Mouse (Mus musculus) ovary, postnatal 10 days (tissue): ENCODE results near the gene Klrg2.
"Not testable (repeated sequence)": the region's sequence is repeated elsewhere in the genome, so short reads cannot be mapped to it uniquely, and the experiment has no call there.

Experiments
- DNase-seq: peaks from one replicate; pipeline ENCODE4 v3.0.0; 2022; ENCODE audit warnings: low spot score

Gene Klrg2

GRCm38 (mm10) chr6:38636852-38637618 is at the start of gene Klrg2:
Klrg2 (minus strand) TSS chr6:38637242.
- peak; percentile 17 for DNase-seq

GRCm38 (mm10) chr6:38682532-38682931 is 45.5 kb upstream of the Klrg2 start:
- DNase-seq, result no peak

- DNase-seq, result no peak
Measured at GRCm38 (mm10) chr6:38677629-38678028, 40.6 kb upstream of the Klrg2 start.

- no peak for DNase-seq
Measured at GRCm38 (mm10) chr6:38676723-38677122, 39.7 kb upstream of the Klrg2 start.

GRCm38 (mm10) chr6:38676217-38676616 is 39.2 kb upstream of the Klrg2 start:
- DNase-seq, result no peak

- no peak for DNase-seq
Measured at GRCm38 (mm10) chr6:38672011-38672410, 35.0 kb upstream of the Klrg2 start.

GRCm38 (mm10) chr6:38671270-38671669 is 34.2 kb upstream of the Klrg2 start:
- no peak for DNase-seq

GRCm38 (mm10) chr6:38670488-38670887 is 33.4 kb upstream of the Klrg2 start:
- DNase-seq, result not testable (repeated sequence)

GRCm38 (mm10) chr6:38669580-38669979 is 32.5 kb upstream of the Klrg2 start:
- no peak for DNase-seq

- peak; percentile 17 for DNase-seq
Measured at GRCm38 (mm10) chr6:38662714-38663615, 25.9 kb upstream of the Klrg2 start, which contains the start of gene Clec2l. Clec2l (plus strand) TSS chr6:38663069.

GRCm38 (mm10) chr6:38661626-38662025 is 24.6 kb upstream of the Klrg2 start:
- no peak for DNase-seq

- peak; percentile 22 for DNase-seq
Measured at GRCm38 (mm10) chr6:38650263-38650937, 13.4 kb upstream of the Klrg2 start.

GRCm38 (mm10) chr6:38649545-38649944 is 12.5 kb upstream of the Klrg2 start:
- no peak for DNase-seq

GRCm38 (mm10) chr6:38643039-38643438 is 6.0 kb upstream of the Klrg2 start:
- DNase-seq, result no peak

- DNase-seq, result no peak
Measured at GRCm38 (mm10) chr6:38642593-38642992, 5.6 kb upstream of the Klrg2 start.

GRCm38 (mm10) chr6:38641645-38642044 is 4.6 kb upstream of the Klrg2 start:
- no peak for DNase-seq

GRCm38 (mm10) chr6:38641228-38641627 is 4.2 kb upstream of the Klrg2 start:
- DNase-seq, result no peak

GRCm38 (mm10) chr6:38640401-38640800 is 3.4 kb upstream of the Klrg2 start:
- no peak for DNase-seq

GRCm38 (mm10) chr6:38635941-38636851 is 846 bp downstream of the Klrg2 start:
- peak; percentile 18 for DNase-seq

GRCm38 (mm10) chr6:38634461-38634860 is 2.6 kb downstream of the Klrg2 start:
- DNase-seq, result no peak

- no peak for DNase-seq
Measured at GRCm38 (mm10) chr6:38632826-38633225, 4.2 kb downstream of the Klrg2 start.
